ENCODE assay signal across 8 mouse cellular contexts in genomic region chr12:112672744-112673575, GRCm38 (mm10). TPM values are rescaled to one million over a fixed set of nuclear protein-coding genes. Genes with fewer than 3 reads are reported as not detected.
A peak's percentile ranks its signal among the peaks of the same experiment; 100 is the strongest.
DNase-seq lines count a peak whose midpoint lies in the region; ATAC-seq and TF ChIP-seq lines count a peak whose summit lies in the region.

No protein-coding gene starts in this region.

- peak overlapping the region; percentile 91 for H3K4me2 ChIP-seq in embryonic facial prominence, embryonic 15.5 days (replicated peaks)
- peak overlapping the region; percentile 79 for H3K4me2 ChIP-seq in hindbrain, embryonic 14.5 days (replicated peaks)
- H3K4me2 ChIP-seq in lung, postnatal 0 days (replicated peaks; ENCODE audit: low read depth, low read length) = peak overlapping the region; percentile 90

- peaks cover 20 to 21% of the 10 kb centered on the region in 2 experiments for H3K36me3 ChIP-seq in MEL (ENCODE audit: control insufficient read depth in 1 of 2, insufficient read depth in 2 of 2, low read length in 2 of 2)
- peaks cover 32% of the 10 kb centered on the region for H3K36me3 ChIP-seq in embryonic facial prominence, embryonic 15.5 days
- H3K36me3 ChIP-seq in hindbrain, embryonic 14.5 days (replicated peaks; ENCODE audit: control insufficient read depth, insufficient read depth) = peaks cover 32% of the 10 kb centered on the region
- peaks cover 13% of the 10 kb centered on the region for H3K36me3 ChIP-seq in lung, postnatal 0 days (ENCODE audit: insufficient read depth, low read length)

- no peak for TF ChIP-seq RAD21 in MEL (IDR thresholded peaks at IDR 0.05; ENCODE audit: low read depth, low read length)

- H3K9ac ChIP-seq in MEL (ENCODE audit: control insufficient read depth, low read depth, low read length, poor library complexity, severe bottlenecking) = peak overlapping the region; percentile 86
- H3K9ac ChIP-seq in embryonic facial prominence, embryonic 15.5 days = peak overlapping the region; percentile 90
- peak overlapping the region; percentile 99 for H3K9ac ChIP-seq in hindbrain, embryonic 14.5 days
- peak overlapping the region; percentile 98 for H3K9ac ChIP-seq in lung, postnatal 0 days (replicated peaks; ENCODE audit: low read depth)

- TF ChIP-seq CTCF in MEL (IDR thresholded peaks at IDR 0.05 in 2 of 3, conservative IDR thresholded peaks at IDR 0.05 in 1 of 3; ENCODE audit: control insufficient read depth in 1 of 3, insufficient read depth in 1 of 3, low read depth in 2 of 3, low read length in 3 of 3, poor library complexity in 1 of 3, severe bottlenecking in 1 of 3) = 0 out of 6 replicates have a peak, but pooled peaks of 1 of the 3 experiments have one; percentile 8
- peak; percentile 42 for TF ChIP-seq CTCF in lung, postnatal 0 days (IDR thresholded peaks at IDR 0.05)

- peak overlapping the region; percentile 84 to 92 for H3K4me3 ChIP-seq in MEL (ENCODE audit: control insufficient read depth in 1 of 2, insufficient read depth in 1 of 2, low read depth in 2 of 2, low read length in 2 of 2)
- H3K4me3 ChIP-seq in embryonic facial prominence, embryonic 15.5 days (replicated peaks) = peak overlapping the region; percentile 82
- H3K4me3 ChIP-seq in hindbrain, embryonic 14.5 days (replicated peaks; ENCODE audit: low read length) = peak overlapping the region; percentile 96
- peak overlapping the region; percentile 93 for H3K4me3 ChIP-seq in lung, postnatal 0 days (ENCODE audit: low read depth, low read length)

- peak; percentile 12 to 23; a peak in 2 of 4 replicates for TF ChIP-seq EP300 in MEL (IDR thresholded peaks at IDR 0.05; ENCODE audit: low read depth in 1 of 2, low read length in 2 of 2)
- no peak for TF ChIP-seq EP300 in lung, postnatal 0 days (IDR thresholded peaks at IDR 0.05)

- peaks cover 8 to 40% of the 10 kb centered on the region in 2 experiments for H3K4me1 ChIP-seq in MEL (ENCODE audit: control insufficient read depth in 1 of 2, insufficient read depth in 2 of 2, low read length in 2 of 2)
- peaks cover 65% of the 10 kb centered on the region for H3K4me1 ChIP-seq in embryonic facial prominence, embryonic 15.5 days
- peaks cover 37% of the 10 kb centered on the region for H3K4me1 ChIP-seq in hindbrain, embryonic 14.5 days (replicated peaks; ENCODE audit: control insufficient read depth, insufficient read depth, low read length)
- peaks cover 37% of the 10 kb centered on the region for H3K4me1 ChIP-seq in lung, postnatal 0 days (ENCODE audit: insufficient read depth, low read depth, low read length)

- peak overlapping the region; percentile 59 for H3K27ac ChIP-seq in MEL (ENCODE audit: control insufficient read depth, low read depth, low read length)
- H3K27ac ChIP-seq in embryonic facial prominence, embryonic 15.5 days (replicated peaks) = peak overlapping the region; percentile 96
- H3K27ac ChIP-seq in hindbrain, embryonic 14.5 days = peak overlapping the region; percentile 96
- peak overlapping the region; percentile 97 for H3K27ac ChIP-seq in lung, postnatal 0 days (ENCODE audit: low read length)

- DNase-seq in cerebellum, postnatal 10 days = peak; percentile 62 to 71
- no peak for DNase-seq in cerebellum, postnatal 4 days (ENCODE audit: low spot score in 2 of 2)
- peak; percentile 92 for DNase-seq in MEL (ENCODE audit: low read depth, low spot score)
- DNase-seq in hindbrain, embryonic 14.5 days (ENCODE audit: low spot score) = no peak
- DNase-seq in lung, postnatal 0 days (ENCODE audit: low spot score) = peak; percentile 83
- peak; percentile 17 to 36 for DNase-seq in spleen, postnatal 36 days (ENCODE audit: low spot score in 2 of 2)
- no peak for DNase-seq in frontal cortex, postnatal 10 days (ENCODE audit: low spot score in 2 of 2)

- H3K9me3 ChIP-seq in MEL (replicated peaks; ENCODE audit: insufficient read depth, low read length) = no peaks in the 10 kb centered on the region
- no peaks in the 10 kb centered on the region for H3K9me3 ChIP-seq in embryonic facial prominence, embryonic 15.5 days (replicated peaks)
- no peaks in the 10 kb centered on the region for H3K9me3 ChIP-seq in hindbrain, embryonic 14.5 days (ENCODE audit: control insufficient read depth, low read length)
- no peaks in the 10 kb centered on the region for H3K9me3 ChIP-seq in lung, postnatal 0 days (ENCODE audit: low read length)

- ATAC-seq in embryonic facial prominence, embryonic 15.5 days (ENCODE audit: insufficient number of reproducible peaks, low FRiP score, low TSS enrichment, low read depth) = no peak
- ATAC-seq in hindbrain, embryonic 14.5 days (ENCODE audit: low FRiP score) = 0 out of 2 replicates have a peak, but pooled peaks have one; percentile 3
- peak; percentile 30 for ATAC-seq in lung, postnatal 0 days

- H3K79me2 ChIP-seq in MEL (ENCODE audit: control insufficient read depth, insufficient read depth, low read length, poor library complexity) = peaks cover 66% of the 10 kb centered on the region

- TF ChIP-seq POLR2A in MEL (IDR thresholded peaks at IDR 0.05; ENCODE audit: control insufficient read depth in 1 of 2, insufficient read depth in 1 of 2, low read depth in 1 of 2, low read length in 2 of 2, poor library complexity in 1 of 2) = peak in 1 of 2 experiments; percentile 39; a peak in 1 of 4 replicates

- H3K27me3 ChIP-seq in MEL (ENCODE audit: control insufficient read depth in 1 of 2, insufficient read depth in 2 of 2, low read length in 2 of 2) = no peaks in the 10 kb centered on the region
- H3K27me3 ChIP-seq in embryonic facial prominence, embryonic 15.5 days = peaks cover 10% of the 10 kb centered on the region
- peaks cover 3% of the 10 kb centered on the region; the same call in 1 of the 2 replicates for H3K27me3 ChIP-seq in hindbrain, embryonic 14.5 days (ENCODE audit: control insufficient read depth, insufficient read depth, low read length)
- no peaks in the 10 kb centered on the region for H3K27me3 ChIP-seq in lung, postnatal 0 days (replicated peaks; ENCODE audit: insufficient read depth, low read length)

- WGBS in embryonic facial prominence, embryonic 15.5 days = 4% methylated on average over 21 of the region's 21 CpGs
- WGBS in hindbrain, embryonic 14.5 days = 4% methylated on average over 21 of the region's 21 CpGs
- 3% methylated on average over 21 of the region's 21 CpGs for WGBS in lung, postnatal 0 days

TF ChIP-seq in MEL, 35 proteins besides CTCF, POLR2A, EP300 and RAD21 (continues in another document):
- TF ChIP-seq HCFC1 (IDR thresholded peaks at IDR 0.05; ENCODE audit: low read depth, low read length) (peak; percentile 9), SIN3A (IDR thresholded peaks at IDR 0.05; ENCODE audit: low read length) (peak; percentile 100), TCF12 (IDR thresholded peaks at IDR 0.05; ENCODE audit: low read depth, low read length) (peak; percentile 46; the same call in 1 of the 2 replicates), GABPA (IDR thresholded peaks at IDR 0.05; ENCODE audit: low read depth, low read length) (no peak), MXI1 (IDR thresholded peaks at IDR 0.05; ENCODE audit: low read depth, low read length) (peak; percentile 93), SMC3 (IDR thresholded peaks at IDR 0.05; ENCODE audit: low read depth, low read length) (peak; percentile 6; the same call in 1 of the 2 replicates), POLR2AphosphoS2 (IDR thresholded peaks at IDR 0.05; ENCODE audit: low read length) (0 out of 2 replicates have a peak, but pooled peaks have one; percentile 39)

RNA-seq across cellular contexts. Expression of gene Akt1, which starts 1.7 kb away (rescaled TPM):
- total RNA-seq in MEL (2012; rRNA removed) = 289 and 322 TPM in 2 replicates
- 100 to 1,000 TPM; 764 to 827 TPM for polyA plus RNA-seq in MEL (2012; ENCODE audit: insufficient read depth in 1 of 2, insufficient read length in 2 of 2, low read depth in 1 of 2, low replicate concordance in 2 of 2, missing spikeins in 1 of 2)
- polyA plus RNA-seq in embryonic facial prominence, embryonic 15.5 days (2015; fragmentation: Nextera tagmentation; extraction: Ambion mirVana) = 84.9 and 112 TPM in 2 replicates
- polyA plus RNA-seq in hindbrain, embryonic 14.5 days (2014; fragmentation: Nextera tagmentation; extraction: Ambion mirVana) = 69.2 and 70.3 TPM in 2 replicates
- polyA plus RNA-seq in lung, postnatal 0 days (2015; fragmentation: Nextera tagmentation; extraction: Ambion mirVana) = 78.8 and 91.3 TPM in 2 replicates

RNA-seq across cellular contexts. Expression of gene Zbtb42, which starts 5.7 kb away (rescaled TPM):
- 4.5 and 7.6 TPM in 2 replicates for total RNA-seq in MEL (2012; rRNA removed)
- 10 to 100 TPM in 1 of 2 experiments, not detected in 1; 11.4 TPM for polyA plus RNA-seq in MEL (2012; ENCODE audit: insufficient read depth in 1 of 2, insufficient read length in 2 of 2, low read depth in 1 of 2, low replicate concordance in 2 of 2, missing spikeins in 1 of 2)
- 4.8 and 5.6 TPM in 2 replicates for polyA plus RNA-seq in embryonic facial prominence, embryonic 15.5 days (2015; fragmentation: Nextera tagmentation; extraction: Ambion mirVana)
- polyA plus RNA-seq in hindbrain, embryonic 14.5 days (2014; fragmentation: Nextera tagmentation; extraction: Ambion mirVana) = 2.2 and 4.7 TPM in 2 replicates
- 14.0 and 14.6 TPM in 2 replicates for polyA plus RNA-seq in lung, postnatal 0 days (2015; fragmentation: Nextera tagmentation; extraction: Ambion mirVana)

RNA-seq across cellular contexts. Expression of gene Siva1, which starts 28.5 kb away (rescaled TPM):
- total RNA-seq in MEL (2012; rRNA removed) = 591 and 659 TPM in 2 replicates
- polyA plus RNA-seq in MEL (2012; ENCODE audit: insufficient read depth in 1 of 2, insufficient read length in 2 of 2, low read depth in 1 of 2, low replicate concordance in 2 of 2, missing spikeins in 1 of 2) = 100 to 1,000 TPM in 1 of 2 experiments, not detected in 1; 531 TPM
- 196 and 219 TPM in 2 replicates for polyA plus RNA-seq in embryonic facial prominence, embryonic 15.5 days (2015; fragmentation: Nextera tagmentation; extraction: Ambion mirVana)
- 54.2 and 58.4 TPM in 2 replicates for polyA plus RNA-seq in hindbrain, embryonic 14.5 days (2014; fragmentation: Nextera tagmentation; extraction: Ambion mirVana)
- polyA plus RNA-seq in lung, postnatal 0 days (2015; fragmentation: Nextera tagmentation; extraction: Ambion mirVana) = 130 and 152 TPM in 2 replicates

RNA-seq across cellular contexts. Expression of gene Cep170b, which starts 47.3 kb away (rescaled TPM):
- 40.0 and 49.7 TPM in 2 replicates for total RNA-seq in MEL (2012; rRNA removed)
- polyA plus RNA-seq in MEL (2012; ENCODE audit: insufficient read depth in 1 of 2, insufficient read length in 2 of 2, low read depth in 1 of 2, low replicate concordance in 2 of 2, missing spikeins in 1 of 2) = 10 to 100 TPM in 1 of 2 experiments, not detected in 1; 64.0 TPM
- 25.0 and 28.4 TPM in 2 replicates for polyA plus RNA-seq in embryonic facial prominence, embryonic 15.5 days (2015; fragmentation: Nextera tagmentation; extraction: Ambion mirVana)
- 39.5 and 41.9 TPM in 2 replicates for polyA plus RNA-seq in hindbrain, embryonic 14.5 days (2014; fragmentation: Nextera tagmentation; extraction: Ambion mirVana)
- polyA plus RNA-seq in lung, postnatal 0 days (2015; fragmentation: Nextera tagmentation; extraction: Ambion mirVana) = 17.5 and 20.8 TPM in 2 replicates

RNA-seq across cellular contexts. Expression of gene Adssl1, which starts 53.1 kb away (rescaled TPM):
- 36.0 and 58.2 TPM in 2 replicates for total RNA-seq in MEL (2012; rRNA removed)
- 10 to 100 TPM in 1 of 2 experiments, not detected in 1; 63.9 TPM for polyA plus RNA-seq in MEL (2012; ENCODE audit: insufficient read depth in 1 of 2, insufficient read length in 2 of 2, low read depth in 1 of 2, low replicate concordance in 2 of 2, missing spikeins in 1 of 2)
- 12.4 and 17.5 TPM in 2 replicates for polyA plus RNA-seq in embryonic facial prominence, embryonic 15.5 days (2015; fragmentation: Nextera tagmentation; extraction: Ambion mirVana)
- 5.3 and 5.5 TPM in 2 replicates for polyA plus RNA-seq in hindbrain, embryonic 14.5 days (2014; fragmentation: Nextera tagmentation; extraction: Ambion mirVana)
- 29.9 and 43.0 TPM in 2 replicates for polyA plus RNA-seq in lung, postnatal 0 days (2015; fragmentation: Nextera tagmentation; extraction: Ambion mirVana)

Comparison
In these comparisons a context has a peak if more than half of its experiments do, and no peak if none do; other contexts are left out.
1. DNase-seq: peak in cerebellum, postnatal 10 days (2 of 2), MEL (single experiment), lung, postnatal 0 days (single experiment) and spleen, postnatal 36 days (2 of 2); none in cerebellum, postnatal 4 days (0 of 2), hindbrain, embryonic 14.5 days (single experiment) and frontal cortex, postnatal 10 days (0 of 2).
2. Peak in every context shown above with its lines, with median percentiles within 50 percentile points of each other: H3K27ac ChIP-seq, H3K4me3 ChIP-seq, H3K9ac ChIP-seq and H3K4me2 ChIP-seq.